23 mouse cellular contexts compared by ENCODE assay signal in genomic region chr10:81028219-81028618, GRCm38 (mm10). TPM values are rescaled to one million over a fixed set of nuclear protein-coding genes. Genes with fewer than 3 reads are reported as not detected.
"Had no signal": no experiment of that assay in that cellular context is flagged by ENCODE, and none has a peak within 500 bp of the region (broad histone marks: within the 10 kb centered on the region; RNA-seq: fewer than 3 reads in every experiment).

No protein-coding gene starts in this region.

- H3K9me3 ChIP-seq: lung, embryonic 15.5 days; midbrain, embryonic 10.5 days; midbrain, embryonic 12.5 days; neural tube, embryonic 13.5 days; neural tube, embryonic 15.5 days had no signal

- H3K9ac ChIP-seq: lung, embryonic 15.5 days; midbrain, embryonic 12.5 days; neural tube, embryonic 15.5 days had no signal

- DNase-seq: lung, adult 2 months; lung, postnatal 14 days; lung, postnatal 36 days; midbrain, embryonic 14.5 days; retina, postnatal 1 day; right cerebral cortex, adult 18-20 months; right cerebral cortex, postnatal 25 days; right cerebral cortex, postnatal 4 days; spleen, adult 18-20 months; thymus, adult 2 months; thymus, postnatal 25 days; thymus, postnatal 4 days had no signal

- H3K4me3 ChIP-seq: lung, embryonic 15.5 days; midbrain, embryonic 10.5 days; midbrain, embryonic 12.5 days; myocyte; neural tube, embryonic 13.5 days; neural tube, embryonic 15.5 days had no signal

- H3K27ac ChIP-seq: lung, embryonic 15.5 days; macrophage; midbrain, embryonic 10.5 days; midbrain, embryonic 12.5 days; neural tube, embryonic 13.5 days; neural tube, embryonic 15.5 days had no signal

- H3K4me2 ChIP-seq: lung, embryonic 15.5 days; midbrain, embryonic 12.5 days; neural tube, embryonic 13.5 days; neural tube, embryonic 15.5 days had no signal

- ATAC-seq: lung, postnatal 0 days had no signal

RNA-seq across cellular contexts. Expression of gene Diras1, which starts 2.8 kb away (rescaled TPM):
- total RNA-seq: megakaryocyte, adult 5-6 weeks; megakaryocyte-erythroid progenitor cell, adult 5-6 weeks had no signal
- polyA plus RNA-seq: liver, embryonic 16.5 days; lung, adult 2 months; lung, postnatal 0 days; macrophage had no signal
